Mouse (Mus musculus) forebrain, embryonic 14.5 days (tissue): Measurements from ENCODE around the gene Gm20403. TPM values are rescaled to one million over a fixed set of nuclear protein-coding genes. Genes with fewer than 3 reads are reported as not detected.
"Not testable (repeated sequence)": the region's sequence is repeated elsewhere in the genome, so short reads cannot be mapped to it uniquely, and the experiment has no call there.

Source experiments
- ATAC-seq: fragments of 200-750 bp; cut with Nextera tagmentation; 2 replicates; pipeline ENCODE4 v1.8.0; 2017; ENCODE audit warnings: mild to moderate bottlenecking, moderate library complexity
- DNase-seq: peaks from one replicate; pipeline ENCODE4 v3.0.0-alpha.2; 2015; ENCODE audit warnings: low spot score
- H3K27ac ChIP-seq: fragments of 300-500 bp; sonication (generic); 2 replicates; pipeline ENCODE4 v1.5.1; 2014; ENCODE audit warnings: low read depth, mild to moderate bottlenecking, control low read depth, low read length, moderate library complexity
- H3K27me3 ChIP-seq: fragments of 300-500 bp; sonication (generic); replicated peaks from 2 replicates; pipeline ENCODE4 v1.6.1; 2014; ENCODE audit warnings: low read length, control low read depth, mixed read lengths; ENCODE audit not compliant: control insufficient read depth, insufficient read depth
- H3K36me3 ChIP-seq: fragments of 300-500 bp; sonication (generic); 2 replicates; pipeline ENCODE4 v1.6.1; 2014; ENCODE audit warnings: low read length, control low read depth; ENCODE audit not compliant: control insufficient read depth, insufficient read depth
- H3K4me1 ChIP-seq: fragments of 300-500 bp; sonication (generic); 2 replicates; pipeline ENCODE4 v1.6.1; 2014; ENCODE audit warnings: antibody characterized with exemption, low read length, control low read depth; ENCODE audit not compliant: control insufficient read depth, insufficient read depth
- H3K4me2 ChIP-seq: fragments of 300-500 bp; sonication (generic); 2 replicates; pipeline ENCODE4 v1.6.1; 2014; ENCODE audit warnings: mild to moderate bottlenecking, control low read depth, low read length
- H3K4me3 ChIP-seq: fragments of 300-500 bp; sonication (generic); 2 replicates; pipeline ENCODE4 v1.5.1; 2014; ENCODE audit warnings: low read depth, low read length, control low read depth
- H3K9ac ChIP-seq: fragments of 300-500 bp; sonication (generic); 2 replicates; pipeline ENCODE4 v1.6.1; 2014; ENCODE audit warnings: mild to moderate bottlenecking, low read length, control low read depth, moderate library complexity
- H3K9me3 ChIP-seq: fragments of 300-500 bp; sonication (generic); replicated peaks from 2 replicates; pipeline ENCODE4 v1.6.1; 2016; ENCODE audit warnings: low read length, control low read depth, mixed read lengths; ENCODE audit not compliant: control insufficient read depth
- WGBS: fragments of 180-500 bp; shearing (Covaris S2); extraction: QIAGEN DNeasy Blood & Tissue Kit; methylation state at CpG from one replicate; pipeline ENCODE4 v1.1.7; 2014; 5-methylcytosine and 5-hydroxymethylcytosine counted together
- polyA plus RNA-seq: library from polyadenylated mRNA; unstranded; fragments of >200 nt; fragmentation: Nextera tagmentation; extraction: Ambion mirVana; gene quantifications from 2 replicates; pipeline ENCODE4 v1.2.1, GENCODE M21; 2014

Gm20403 gene
- polyA plus RNA-seq, 1 experiment from 2014 or later = not detected

DNA sequence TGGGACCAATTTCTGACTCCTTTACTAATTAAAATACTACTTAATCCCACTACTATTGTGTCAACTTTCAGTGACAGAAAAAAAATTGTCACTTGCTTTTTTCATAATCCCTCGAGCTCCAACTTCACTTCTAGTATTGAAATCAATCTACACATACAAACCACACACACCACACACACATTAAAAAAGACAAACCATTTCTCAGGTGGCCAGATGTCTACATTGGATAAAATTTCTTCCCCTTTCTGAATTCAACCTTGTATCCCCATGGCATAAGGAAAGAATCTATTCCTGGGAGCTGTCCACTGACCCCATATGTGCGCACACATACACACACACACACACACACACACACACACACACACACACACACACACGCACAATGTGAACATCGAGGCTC, 29.9 kb downstream of the Gm20403 start:
- peaks cover 12% of the 10 kb centered on the region for H3K36me3 ChIP-seq
- no peak overlapping the region for H3K9ac ChIP-seq
- no peak for ATAC-seq
- no peaks in the 10 kb centered on the region for H3K9me3 ChIP-seq
- no peak overlapping the region for H3K4me2 ChIP-seq
- H3K27ac ChIP-seq = no peak overlapping the region
- 94% methylated on average over 4 of the region's 4 CpGs for WGBS
- H3K4me1 ChIP-seq = no peaks in the 10 kb centered on the region
- H3K27me3 ChIP-seq = no peaks in the 10 kb centered on the region
- H3K4me3 ChIP-seq = no peak overlapping the region
- DNase-seq = no peak

- no peak overlapping the region for H3K4me3 ChIP-seq
- no peak overlapping the region for H3K4me2 ChIP-seq
- no peaks in the 10 kb centered on the region for H3K27me3 ChIP-seq
- H3K27ac ChIP-seq = no peak overlapping the region
- ATAC-seq (no peak), DNase-seq (no peak)
- no peaks in the 10 kb centered on the region for H3K4me1 ChIP-seq
- WGBS = 78% methylated on average over 6 of the region's 6 CpGs
- H3K9me3 ChIP-seq = no peaks in the 10 kb centered on the region
- 0 out of 2 replicates have a peak, but pooled peaks cover 2% of the 10 kb centered on the region for H3K36me3 ChIP-seq
- no peak overlapping the region for H3K9ac ChIP-seq
Measured at GRCm38 (mm10) chr12:54946116-54946515, 40.2 kb downstream of the Gm20403 start.

DNA sequence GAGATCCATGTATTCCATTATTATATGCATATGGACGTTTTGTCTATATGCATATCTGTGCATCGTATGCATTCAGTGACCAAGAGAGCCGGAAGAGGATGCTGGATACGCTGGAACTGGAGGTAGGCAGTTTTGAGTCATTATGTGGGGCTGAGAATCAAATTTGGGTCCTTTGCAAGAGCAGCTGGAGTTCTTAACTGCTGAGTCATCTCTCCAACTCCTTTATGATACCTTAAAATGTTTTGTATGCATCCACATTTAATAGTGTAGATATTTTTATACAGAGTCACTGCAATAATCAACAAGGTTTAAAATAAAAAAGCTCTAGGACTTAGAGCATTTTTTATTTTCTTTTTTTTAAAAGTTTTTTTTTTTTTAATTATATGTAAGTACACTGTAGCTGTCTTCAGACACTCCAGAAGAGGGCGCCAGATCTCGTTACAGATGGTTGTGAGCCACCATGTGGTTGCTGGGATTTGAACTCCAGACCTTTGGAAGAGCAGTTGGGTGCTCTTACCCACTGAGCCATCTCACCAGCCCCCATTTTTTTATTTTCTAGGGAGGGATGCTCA, 43.7 kb downstream of the Gm20403 start:
- not testable (repeated sequence) for ATAC-seq, H3K4me1 ChIP-seq, H3K27ac ChIP-seq, H3K36me3 ChIP-seq, H3K9me3 ChIP-seq, H3K9ac ChIP-seq, H3K27me3 ChIP-seq, H3K4me2 ChIP-seq, H3K4me3 ChIP-seq, DNase-seq
- WGBS = 86% methylated on average over 6 of the region's 6 CpGs

- not testable (repeated sequence) for ATAC-seq, H3K4me2 ChIP-seq, H3K4me3 ChIP-seq, H3K27ac ChIP-seq, H3K9me3 ChIP-seq, H3K4me1 ChIP-seq, DNase-seq, H3K9ac ChIP-seq, H3K27me3 ChIP-seq
- WGBS = 95% methylated on average over 5 of the region's 5 CpGs
- H3K36me3 ChIP-seq = peaks cover 13% of the 10 kb centered on the region; the same call in 1 of the 2 replicates
Measured at GRCm38 (mm10) chr12:54937581-54938343, 48.6 kb downstream of the Gm20403 start.

Other genes starting within 250 kb of the Gm20403 start
- 187 and 194 TPM in 2 replicates for gene Snx6, start 190.8 kb downstream of the Gm20403 start, polyA plus RNA-seq
- 375 and 380 TPM in 2 replicates for gene Cfl2, start 123.7 kb downstream of the Gm20403 start, polyA plus RNA-seq
- 13.6 and 14.4 TPM in 2 replicates for gene Baz1a, start 27.8 kb upstream of the Gm20403 start, polyA plus RNA-seq
- gene 2700097O09Rik, start 93.6 kb upstream of the Gm20403 start, polyA plus RNA-seq = 32.8 and 36.0 TPM in 2 replicates
- gene Srp54a, start 93.7 kb upstream of the Gm20403 start, polyA plus RNA-seq = 216 and 245 TPM in 2 replicates
- 27.0 and 36.7 TPM in 2 replicates for gene Fam177a, start 137.9 kb upstream of the Gm20403 start, polyA plus RNA-seq
- gene Srp54b, start 168.6 kb upstream of the Gm20403 start, polyA plus RNA-seq = 61.2 and 76.4 TPM in 2 replicates
- not detected in 2 replicates for gene 1700047I17Rik2, start 213.1 kb upstream of the Gm20403 start, polyA plus RNA-seq
- gene Srp54c, start 243.6 kb upstream of the Gm20403 start, polyA plus RNA-seq = 80.1 and 89.6 TPM in 2 replicates